Mouse (Mus musculus) forelimb bud, embryonic 11.5 days (tissue): Measurements from ENCODE around the gene Exoc3l4.

Source experiments
- DNase-seq: peaks from one replicate; pipeline ENCODE4 v3.0.0-alpha.2; 2012; ENCODE audit warnings: low read depth, low spot score

Gene Exoc3l4

GRCm38 (mm10) chr12:111411631-111412355, 5.0 kb upstream of the Exoc3l4 start:
- DNase-seq: no peak

- no peak for DNase-seq
Observed at GRCm38 (mm10) chr12:111412581-111413284, 4.1 kb upstream of the Exoc3l4 start.

- peak; percentile 93 for DNase-seq
Observed at GRCm38 (mm10) chr12:111413300-111413699, 3.5 kb upstream of the Exoc3l4 start.

- no peak for DNase-seq
Observed at GRCm38 (mm10) chr12:111419918-111420317, 3.1 kb downstream of the Exoc3l4 start.

- no peak for DNase-seq
Observed at GRCm38 (mm10) chr12:111420946-111421709, 4.3 kb downstream of the Exoc3l4 start.

- no peak for DNase-seq
Observed at GRCm38 (mm10) chr12:111422852-111423251, 6.0 kb downstream of the Exoc3l4 start.

- DNase-seq: no peak
Observed at GRCm38 (mm10) chr12:111423570-111424129, 6.8 kb downstream of the Exoc3l4 start.

- DNase-seq: no peak
Observed at GRCm38 (mm10) chr12:111424547-111424946, 7.7 kb downstream of the Exoc3l4 start.

- DNase-seq: peak; percentile 80
Observed at GRCm38 (mm10) chr12:111425258-111425657, 8.4 kb downstream of the Exoc3l4 start.

GRCm38 (mm10) chr12:111425789-111426460, 9.1 kb downstream of the Exoc3l4 start:
- DNase-seq: peak; percentile 86

GRCm38 (mm10) chr12:111427438-111428113, 10.8 kb downstream of the Exoc3l4 start:
- no peak for DNase-seq

- DNase-seq: no peak
Observed at GRCm38 (mm10) chr12:111428364-111428763, 11.5 kb downstream of the Exoc3l4 start.

GRCm38 (mm10) chr12:111428961-111429911, 12.4 kb downstream of the Exoc3l4 start:
- DNase-seq: peak; percentile 63

- DNase-seq: no peak
Observed at GRCm38 (mm10) chr12:111430049-111430867, 13.4 kb downstream of the Exoc3l4 start.

- DNase-seq: no peak
Observed at GRCm38 (mm10) chr12:111430868-111431817, 14.3 kb downstream of the Exoc3l4 start.

GRCm38 (mm10) chr12:111432097-111432496, 15.3 kb downstream of the Exoc3l4 start:
- DNase-seq: no peak

- no peak for DNase-seq
Observed at GRCm38 (mm10) chr12:111432751-111433331, 16.0 kb downstream of the Exoc3l4 start.
